Mouse (Mus musculus): Measurements from ENCODE around the gene Ttc9c. TPM values are rescaled to one million over a fixed set of nuclear protein-coding genes. Genes with fewer than 3 reads are reported as not detected.
A peak's percentile ranks its signal among the peaks of the same experiment; 100 is the strongest.

Gene Ttc9c
- polyA plus RNA-seq, 1 experiment, result 27.1 TPM

GRCm38 (mm10) chr19:8773409-8773808 is 45.7 kb downstream of the Ttc9c start:
- Histone ChIP-seq H3K4me3 (ENCODE audit: insufficient read depth, low read depth, low read length) (peak overlapping the region; percentile 40), H3K27ac (replicated peaks; ENCODE audit: low read depth, low read length) (peak overlapping the region; percentile 7; the same call in 1 of the 2 replicates), H3K4me1 (ENCODE audit: control insufficient read depth, insufficient read depth, insufficient read length, low read length) (peaks cover 14% of the 10 kb centered on the region)

- Histone ChIP-seq H3K4me1 (ENCODE audit: control insufficient read depth, insufficient read depth, insufficient read length, low read length) (peaks cover 14% of the 10 kb centered on the region), H3K4me3 (ENCODE audit: insufficient read depth, low read depth, low read length) (peak overlapping the region; percentile 40), H3K27ac (replicated peaks; ENCODE audit: low read depth, low read length) (no peak overlapping the region; the same call in 1 of the 2 replicates)
Measured at GRCm38 (mm10) chr19:8772996-8773395, 46.1 kb downstream of the Ttc9c start.

GRCm38 (mm10) chr19:8770567-8771270 is 48.4 kb downstream of the Ttc9c start, which contains the start of gene Tmem223:
TSS of gene Tmem223 (plus strand) at chr19:8770996.
- Histone ChIP-seq H3K4me3 (ENCODE audit: insufficient read depth, low read depth, low read length) (peak within 1 kb of the TSS; percentile 87), H3K4me1 (ENCODE audit: control insufficient read depth, insufficient read depth, insufficient read length, low read length) (peaks cover 14% of the 10 kb centered on the region), H3K27ac (replicated peaks; ENCODE audit: low read depth, low read length) (peak within 1 kb of the TSS; percentile 70)

GRCm38 (mm10) chr19:8765562-8765961 is 53.6 kb downstream of the Ttc9c start:
- Histone ChIP-seq H3K27ac (replicated peaks; ENCODE audit: low read depth, low read length) (no peak overlapping the region), H3K4me3 (ENCODE audit: insufficient read depth, low read depth, low read length) (no peak overlapping the region)

GRCm38 (mm10) chr19:8763276-8763675 is 55.9 kb downstream of the Ttc9c start:
- Histone ChIP-seq H3K4me3 (ENCODE audit: insufficient read depth, low read depth, low read length) (no peak overlapping the region), H3K4me1 (ENCODE audit: control insufficient read depth, insufficient read depth, insufficient read length, low read length) (peaks cover 4% of the 10 kb centered on the region; the same call in 1 of the 2 replicates), H3K27ac (replicated peaks; ENCODE audit: low read depth, low read length) (no peak overlapping the region)

More at GRCm38 (mm10) chr19:8765562-8765961, 53.6 kb downstream of the Ttc9c start:
- H3K4me1 ChIP-seq (ENCODE audit: control insufficient read depth, insufficient read depth, insufficient read length, low read length), result peaks cover 4% of the 10 kb centered on the region; the same call in 1 of the 2 replicates

GRCm38 (mm10) chr19:8760757-8761156 is 58.4 kb downstream of the Ttc9c start:
- Histone ChIP-seq H3K4me3 (ENCODE audit: insufficient read depth, low read depth, low read length) (no peak overlapping the region), H3K4me1 (ENCODE audit: control insufficient read depth, insufficient read depth, insufficient read length, low read length) (peaks cover 9% of the 10 kb centered on the region), H3K27ac (replicated peaks; ENCODE audit: low read depth, low read length) (no peak overlapping the region)

Other genes with a start within 250 kb of the Ttc9c start
- gene Slc22a8, start 228.1 kb downstream of the Ttc9c start, polyA plus RNA-seq (2012; ENCODE audit: insufficient read depth, insufficient read length, missing spikeins), result not detected in 2 replicates
- not detected in 2 replicates for gene Slc22a6, start 201.3 kb downstream of the Ttc9c start, polyA plus RNA-seq (2012; ENCODE audit: insufficient read depth, insufficient read length, missing spikeins)
- gene Chrm1, start 155.5 kb downstream of the Ttc9c start, polyA plus RNA-seq (2012; ENCODE audit: insufficient read depth, insufficient read length, missing spikeins), result not detected in 2 replicates
- gene Slc3a2, start 96.0 kb downstream of the Ttc9c start, polyA plus RNA-seq (2012; ENCODE audit: insufficient read depth, insufficient read length, missing spikeins), result 32.8 and 41.0 TPM in 2 replicates
- gene Wdr74, start 83.5 kb downstream of the Ttc9c start, polyA plus RNA-seq (2012; ENCODE audit: insufficient read depth, insufficient read length, missing spikeins), result 28.2 and 31.8 TPM in 2 replicates
- gene 1700092M07Rik, start 78.6 kb downstream of the Ttc9c start, polyA plus RNA-seq (2012; ENCODE audit: insufficient read depth, insufficient read length, missing spikeins), result not detected in 2 replicates
- gene Stx5a, start 77.9 kb downstream of the Ttc9c start, polyA plus RNA-seq (2012; ENCODE audit: insufficient read depth, insufficient read length, missing spikeins), result 30.7 and 43.6 TPM in 2 replicates
- 51.6 and 58.1 TPM in 2 replicates for gene Nxf1, start 62.3 kb downstream of the Ttc9c start, polyA plus RNA-seq (2012; ENCODE audit: insufficient read depth, insufficient read length, missing spikeins)
- 140 and 154 TPM in 2 replicates for gene Tmem223, start 48.3 kb downstream of the Ttc9c start, polyA plus RNA-seq (2012; ENCODE audit: insufficient read depth, insufficient read length, missing spikeins)
- 34.0 and 34.8 TPM in 2 replicates for gene Tmem179b, start 44.9 kb downstream of the Ttc9c start, polyA plus RNA-seq (2012; ENCODE audit: insufficient read depth, insufficient read length, missing spikeins)
- 4.2 and 8.6 TPM in 2 replicates for gene Taf6l, start 32.9 kb downstream of the Ttc9c start, polyA plus RNA-seq (2012; ENCODE audit: insufficient read depth, insufficient read length, missing spikeins)
- 68.9 and 71.7 TPM in 2 replicates for gene Polr2g, start 20.8 kb downstream of the Ttc9c start, polyA plus RNA-seq (2012; ENCODE audit: insufficient read depth, insufficient read length, missing spikeins)
- gene Zbtb3, start 16.8 kb downstream of the Ttc9c start, polyA plus RNA-seq (2012; ENCODE audit: insufficient read depth, insufficient read length, missing spikeins), result 1.2 and 2.8 TPM in 2 replicates
- 31.0 and 31.1 TPM in 2 replicates for gene Hnrnpul2, start 677 bp upstream of the Ttc9c start, polyA plus RNA-seq (2012; ENCODE audit: insufficient read depth, insufficient read length, missing spikeins)
- 17.2 and 39.8 TPM in 2 replicates for gene AC129217.1, start 10.4 kb upstream of the Ttc9c start, polyA plus RNA-seq (2012; ENCODE audit: insufficient read depth, insufficient read length, missing spikeins)
- 212 and 233 TPM in 2 replicates for gene Bscl2, start 18.1 kb upstream of the Ttc9c start, polyA plus RNA-seq (2012; ENCODE audit: insufficient read depth, insufficient read length, missing spikeins)
- gene Gng3, start 19.9 kb upstream of the Ttc9c start, polyA plus RNA-seq (2012; ENCODE audit: insufficient read depth, insufficient read length, missing spikeins), result not detected in 2 replicates
- 3.3 and 10.5 TPM in 2 replicates for gene Lrrn4cl, start 31.4 kb upstream of the Ttc9c start, polyA plus RNA-seq (2012; ENCODE audit: insufficient read depth, insufficient read length, missing spikeins)
- 188 and 228 TPM in 2 replicates for gene Ubxn1, start 52.2 kb upstream of the Ttc9c start, polyA plus RNA-seq (2012; ENCODE audit: insufficient read depth, insufficient read length, missing spikeins)
- 88.3 and 93.3 TPM in 2 replicates for gene Uqcc3, start 61.6 kb upstream of the Ttc9c start, polyA plus RNA-seq (2012; ENCODE audit: insufficient read depth, insufficient read length, missing spikeins)
- gene Lbhd1, start 64.4 kb upstream of the Ttc9c start, polyA plus RNA-seq (2012; ENCODE audit: insufficient read depth, insufficient read length, missing spikeins), result 11.9 and 20.2 TPM in 2 replicates
- gene Gm49403, start 64.6 kb upstream of the Ttc9c start, polyA plus RNA-seq (2012; ENCODE audit: insufficient read depth, insufficient read length, missing spikeins), result not detected in 2 replicates
- 36.6 and 59.8 TPM in 2 replicates for gene 1810009A15Rik, start 69.5 kb upstream of the Ttc9c start, polyA plus RNA-seq (2012; ENCODE audit: insufficient read depth, insufficient read length, missing spikeins)
- 6.2 TPM in 1 of 2 replicates, not detected in the other for gene Gm49416, start 69.6 kb upstream of the Ttc9c start, polyA plus RNA-seq (2012; ENCODE audit: insufficient read depth, insufficient read length, missing spikeins)
- 4.8 and 5.9 TPM in 2 replicates for gene Ints5, start 73.7 kb upstream of the Ttc9c start, polyA plus RNA-seq (2012; ENCODE audit: insufficient read depth, insufficient read length, missing spikeins)
- gene Ganab, start 78.7 kb upstream of the Ttc9c start, polyA plus RNA-seq (2012; ENCODE audit: insufficient read depth, insufficient read length, missing spikeins), result 49.7 and 56.8 TPM in 2 replicates
- 30.2 and 30.8 TPM in 2 replicates for gene B3gat3, start 101.0 kb upstream of the Ttc9c start, polyA plus RNA-seq (2012; ENCODE audit: insufficient read depth, insufficient read length, missing spikeins)
- gene Rom1, start 110.0 kb upstream of the Ttc9c start, polyA plus RNA-seq (2012; ENCODE audit: insufficient read depth, insufficient read length, missing spikeins), result 4.5 and 11.4 TPM in 2 replicates
- gene Eml3, start 110.2 kb upstream of the Ttc9c start, polyA plus RNA-seq (2012; ENCODE audit: insufficient read depth, insufficient read length, missing spikeins), result 11.6 and 12.9 TPM in 2 replicates
- 28.2 and 30.6 TPM in 2 replicates for gene Mta2, start 122.5 kb upstream of the Ttc9c start, polyA plus RNA-seq (2012; ENCODE audit: insufficient read depth, insufficient read length, missing spikeins)
- gene Tut1, start 134.5 kb upstream of the Ttc9c start, polyA plus RNA-seq (2012; ENCODE audit: insufficient read depth, insufficient read length, missing spikeins), result 6.9 and 7.5 TPM in 2 replicates
- gene Eef1g, start 147.7 kb upstream of the Ttc9c start, polyA plus RNA-seq (2012; ENCODE audit: insufficient read depth, insufficient read length, missing spikeins), result 134 and 135 TPM in 2 replicates
- 133 and 177 TPM in 2 replicates for gene Ahnak, start 170.0 kb upstream of the Ttc9c start, polyA plus RNA-seq (2012; ENCODE audit: insufficient read depth, insufficient read length, missing spikeins)